1 mouse cellular context compared by ENCODE assay signal in the genomic region with DNA sequence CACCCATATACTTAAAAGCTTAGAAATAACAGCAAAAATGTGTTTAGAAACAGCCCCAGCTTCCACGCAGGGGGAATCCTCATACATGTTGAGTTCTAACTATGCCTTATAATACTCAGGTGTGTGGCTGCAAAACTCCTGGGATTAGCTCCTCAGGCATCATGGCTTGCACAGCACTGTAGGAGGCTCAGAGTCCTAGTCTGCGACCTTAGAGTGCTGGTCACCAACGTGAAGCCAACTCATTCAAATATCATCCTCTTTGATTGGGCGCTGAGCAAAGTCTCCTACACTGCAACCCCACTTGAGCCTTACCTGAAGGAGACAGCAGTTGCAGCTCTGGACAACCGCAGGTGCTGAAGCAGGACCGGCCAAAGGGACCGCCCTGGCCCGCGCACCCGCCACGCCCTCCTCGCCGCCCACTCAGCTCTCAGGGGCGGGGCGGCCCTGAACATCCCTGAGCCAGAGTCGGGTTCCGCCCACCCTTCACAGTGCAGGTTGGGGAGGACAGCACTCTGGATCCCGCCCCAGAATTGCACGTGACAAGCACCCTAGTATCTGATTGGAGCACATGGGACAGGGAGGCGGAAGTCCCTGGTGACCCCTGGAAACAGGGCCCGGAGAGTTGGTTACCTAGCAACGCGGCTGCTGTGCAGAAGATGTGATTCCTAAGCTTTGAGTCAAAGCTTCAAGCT.
TF ChIP-seq lines count a peak whose summit lies in the region.

No protein-coding gene starts in this region.

TF ChIP-seq in CH12.LX, 34 proteins besides CTCF, POLR2A, EP300 and RAD21 (continued from another document):
- TF ChIP-seq ZC3H11A (IDR thresholded peaks at IDR 0.05; ENCODE audit: low read depth, low read length): no peak
- TF ChIP-seq UBTF (IDR thresholded peaks at IDR 0.05; ENCODE audit: low read depth, low read length): no peak
- no peak for TF ChIP-seq RCOR1 (conservative IDR thresholded peaks at IDR 0.05; ENCODE audit: low read depth, low read length)
- no peak for TF ChIP-seq JUN (IDR thresholded peaks at IDR 0.05; ENCODE audit: insufficient read depth, low read depth, low read length)
- no peak for TF ChIP-seq ETS1 (conservative IDR thresholded peaks at IDR 0.05; ENCODE audit: low read depth, low read length)
- TF ChIP-seq MAFK (IDR thresholded peaks at IDR 0.05; ENCODE audit: insufficient replicate concordance, low read length): no peak
- no peak for TF ChIP-seq NELFE (IDR thresholded peaks at IDR 0.05; ENCODE audit: low read depth, low read length)
- TF ChIP-seq POLR2AphosphoS2 (IDR thresholded peaks at IDR 0.05; ENCODE audit: low read depth, low read length): no peak
- TF ChIP-seq HCFC1 (IDR thresholded peaks at IDR 0.05; ENCODE audit: low read depth, low read length): peak; percentile 61
- TF ChIP-seq MAX (IDR thresholded peaks at IDR 0.05; ENCODE audit: low read length): peak; percentile 90
- no peak for TF ChIP-seq KAT2A (IDR thresholded peaks at IDR 0.05; ENCODE audit: insufficient replicate concordance, low read length)
- peak; percentile 88 for TF ChIP-seq MXI1 (IDR thresholded peaks at IDR 0.05; ENCODE audit: low read depth, low read length)
- TF ChIP-seq ZKSCAN1 (IDR thresholded peaks at IDR 0.05; ENCODE audit: borderline replicate concordance, low read depth, low read length): no peak
- no peak for TF ChIP-seq TBP (conservative IDR thresholded peaks at IDR 0.05; ENCODE audit: low read depth, low read length)
- TF ChIP-seq SMC3 (IDR thresholded peaks at IDR 0.05; ENCODE audit: low read depth, low read length): no peak
- no peak for TF ChIP-seq GABPA (IDR thresholded peaks at IDR 0.05; ENCODE audit: insufficient replicate concordance, low read depth, low read length)
- TF ChIP-seq E2F4 (IDR thresholded peaks at IDR 0.05; ENCODE audit: insufficient replicate concordance, low read depth, low read length): no peak
- TF ChIP-seq USF1 (IDR thresholded peaks at IDR 0.05; ENCODE audit: low read depth, low read length): peak; percentile 87
- TF ChIP-seq SIN3A (IDR thresholded peaks at IDR 0.05; ENCODE audit: low read length): peak; percentile 43; the same call in 1 of the 2 replicates
- TF ChIP-seq CHD1 (IDR thresholded peaks at IDR 0.05; ENCODE audit: low read depth, low read length): no peak
- no peak for TF ChIP-seq MYC (IDR thresholded peaks at IDR 0.05; ENCODE audit: low read depth, low read length)
- no peak for TF ChIP-seq MEF2A (IDR thresholded peaks at IDR 0.05; ENCODE audit: borderline replicate concordance, low read depth, low read length)
